Mouse (Mus musculus): ENCODE data around the gene Arf6. TPM values are rescaled to one million over a fixed set of nuclear protein-coding genes. Genes with fewer than 3 reads are reported as not detected.
A peak's percentile ranks its signal among the peaks of the same experiment; 100 is the strongest.
"Not testable (repeated sequence)": the region's sequence is repeated elsewhere in the genome, so short reads cannot be mapped to it uniquely, and the experiment has no call there.

The Arf6 gene
- polyA plus RNA-seq, 1 experiment from 2014 or later = 20.7 TPM

DNA sequence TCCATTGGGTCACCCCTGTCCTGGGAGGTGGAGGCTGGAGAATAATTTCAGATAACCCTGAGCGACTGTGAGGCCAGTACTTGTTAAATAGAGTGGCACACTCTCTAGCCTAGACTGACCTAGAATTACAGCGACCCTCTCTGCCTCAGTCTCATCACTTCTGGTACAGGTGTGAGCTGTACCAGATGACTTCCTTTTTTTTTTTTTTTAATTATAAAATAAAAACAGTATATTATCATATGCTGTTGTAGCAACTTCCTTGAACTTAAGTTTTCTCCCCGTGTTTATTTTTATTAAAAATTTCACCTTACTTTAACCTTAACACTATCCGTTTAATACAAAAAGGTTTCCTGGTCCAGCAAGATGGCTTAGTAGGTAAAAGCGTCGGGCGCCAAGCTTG, 1.0 kb upstream of the Arf6 start:
- Histone ChIP-seq H3K27ac (ENCODE audit: low read length) (peak overlapping the region; percentile 91), H3K9ac (ENCODE audit: low read depth, low read length) (peak overlapping the region; percentile 76), H3K4me3 (ENCODE audit: low read depth, low read length) (peak overlapping the region; percentile 99), H3K4me1 (ENCODE audit: control insufficient read depth, insufficient read depth, low read length) (peaks cover 21% of the 10 kb centered on the region), H3K27me3 (ENCODE audit: control insufficient read depth, insufficient read depth, low read depth, low read length) (no peaks in the 10 kb centered on the region), H3K9me3 (replicated peaks; ENCODE audit: control insufficient read depth, low read length, poor library complexity, severe bottlenecking) (no peaks in the 10 kb centered on the region), H3K4me2 (ENCODE audit: low read length) (peak overlapping the region; percentile 73), H3K36me3 (ENCODE audit: control insufficient read depth, insufficient read depth, low read length) (no peaks in the 10 kb centered on the region)
- 12% methylated on average over 7 of the region's 7 CpGs for WGBS
- no peak for ATAC-seq

DNA sequence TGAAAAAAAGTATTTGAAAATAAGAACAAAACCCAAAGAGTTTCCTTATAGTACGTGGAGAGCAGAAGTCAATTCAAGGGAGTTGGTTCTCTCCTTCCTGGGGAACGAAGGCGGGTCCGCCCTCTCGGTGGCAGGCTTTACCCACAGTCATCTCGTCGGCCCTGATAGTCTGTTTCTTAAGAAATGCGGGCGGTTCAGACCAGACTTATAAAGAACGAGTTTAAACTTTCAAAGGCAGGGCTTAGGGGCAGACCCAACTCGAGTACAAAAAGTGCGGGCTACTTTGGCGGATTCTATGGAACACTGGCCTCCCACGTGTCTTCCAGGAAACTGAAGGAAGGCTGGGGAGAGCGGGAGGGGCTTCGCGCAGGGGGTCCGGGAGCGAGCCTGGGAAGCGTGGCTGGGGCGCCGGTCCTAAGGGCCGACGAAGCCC, 513 bp upstream of the Arf6 start:
- Histone ChIP-seq H3K27ac (ENCODE audit: low read length) (peak overlapping the region; percentile 91), H3K9me3 (replicated peaks; ENCODE audit: control insufficient read depth, low read length, poor library complexity, severe bottlenecking) (no peaks in the 10 kb centered on the region), H3K4me1 (ENCODE audit: control insufficient read depth, insufficient read depth, low read length) (peaks cover 24% of the 10 kb centered on the region), H3K27me3 (ENCODE audit: control insufficient read depth, insufficient read depth, low read depth, low read length) (no peaks in the 10 kb centered on the region), H3K9ac (ENCODE audit: low read depth, low read length) (peak overlapping the region; percentile 76), H3K4me2 (ENCODE audit: low read length) (peak overlapping the region; percentile 73), H3K36me3 (ENCODE audit: control insufficient read depth, insufficient read depth, low read length) (no peaks in the 10 kb centered on the region), H3K4me3 (ENCODE audit: low read depth, low read length) (peak overlapping the region; percentile 99)
- WGBS = 1% methylated on average over 24 of the region's 24 CpGs
- ATAC-seq = peak; percentile 91

DNA sequence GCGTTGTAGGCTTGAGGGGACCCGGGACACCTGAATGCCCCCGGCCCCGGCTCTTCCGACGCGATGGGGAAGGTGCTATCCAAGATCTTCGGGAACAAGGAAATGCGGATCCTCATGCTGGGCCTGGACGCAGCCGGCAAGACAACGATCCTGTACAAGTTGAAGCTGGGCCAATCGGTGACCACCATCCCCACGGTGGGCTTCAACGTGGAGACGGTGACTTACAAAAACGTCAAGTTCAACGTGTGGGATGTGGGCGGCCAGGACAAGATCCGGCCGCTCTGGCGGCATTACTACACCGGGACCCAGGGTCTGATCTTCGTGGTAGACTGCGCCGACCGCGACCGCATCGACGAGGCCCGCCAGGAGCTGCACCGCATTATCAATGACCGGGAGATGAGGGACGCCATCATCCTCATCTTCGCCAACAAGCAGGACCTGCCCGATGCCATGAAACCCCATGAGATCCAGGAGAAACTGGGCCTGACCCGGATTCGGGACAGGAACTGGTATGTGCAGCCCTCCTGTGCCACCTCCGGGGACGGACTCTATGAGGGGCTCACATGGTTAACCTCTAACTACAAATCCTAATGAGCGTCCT, 881 bp downstream of the Arf6 start:
- WGBS = under 1% methylated on average over 42 of the region's 42 CpGs
- H3K4me3 ChIP-seq (ENCODE audit: low read depth, low read length) = peak overlapping the region; percentile 99

DNA sequence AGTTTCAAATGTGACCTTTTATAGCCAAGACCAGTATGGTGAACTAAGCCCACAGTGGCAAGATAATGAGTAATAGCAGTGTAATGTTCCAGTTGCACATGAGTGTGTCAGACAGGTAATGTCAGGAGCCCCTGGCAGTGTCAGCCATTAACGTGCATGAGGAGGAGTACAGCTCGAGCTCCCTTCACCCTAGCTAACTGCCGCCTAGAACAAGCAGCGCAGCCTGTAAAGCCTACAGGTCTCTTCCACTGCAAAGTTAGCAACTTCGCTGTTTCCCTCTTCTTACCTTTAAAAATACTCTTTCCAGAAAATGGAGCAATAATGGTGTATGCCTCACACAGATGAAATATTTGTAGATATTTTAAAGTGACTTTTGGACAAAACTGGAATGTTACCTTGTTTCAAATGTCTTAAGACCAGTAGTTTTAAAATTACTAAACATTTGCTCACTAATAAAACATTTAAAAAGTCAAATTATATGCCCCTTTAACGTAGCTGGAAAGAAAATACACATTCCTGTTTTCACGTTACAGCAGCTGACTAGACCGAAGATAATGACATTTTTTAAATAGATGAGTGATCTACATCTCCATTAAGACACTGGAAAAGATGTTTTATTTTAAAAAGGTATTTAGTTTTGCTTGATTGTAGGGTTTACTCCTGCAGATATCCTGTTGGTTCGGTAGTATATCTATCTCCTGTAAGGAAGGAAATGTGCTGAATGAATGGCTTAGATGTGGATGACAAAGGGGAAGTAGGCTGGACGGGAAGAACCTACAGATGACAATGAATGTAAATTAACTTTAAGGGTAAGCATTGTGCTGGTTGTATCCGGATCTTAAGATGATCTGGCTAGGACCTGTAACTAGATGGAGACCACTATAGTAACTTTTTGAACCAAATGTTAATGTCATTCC, 2.2 kb downstream of the Arf6 start:
- WGBS = 43% methylated on average over 11 of the region's 11 CpGs
- Histone ChIP-seq H3K9me3 (replicated peaks; ENCODE audit: control insufficient read depth, low read length, poor library complexity, severe bottlenecking) (no peaks in the 10 kb centered on the region), H3K27me3 (ENCODE audit: control insufficient read depth, insufficient read depth, low read depth, low read length) (no peaks in the 10 kb centered on the region), H3K4me3 (ENCODE audit: low read depth, low read length) (peak overlapping the region; percentile 99), H3K4me2 (ENCODE audit: low read length) (peak overlapping the region; percentile 91), H3K36me3 (ENCODE audit: control insufficient read depth, insufficient read depth, low read length) (no peaks in the 10 kb centered on the region), H3K4me1 (ENCODE audit: control insufficient read depth, insufficient read depth, low read length) (peaks cover 24% of the 10 kb centered on the region), H3K9ac (ENCODE audit: low read depth, low read length) (peak overlapping the region; percentile 98), H3K27ac (ENCODE audit: low read length) (no peak overlapping the region)
- no peak for ATAC-seq

More for the DNA sequence above, 881 bp downstream of the Arf6 start:
- Histone ChIP-seq H3K4me1 (ENCODE audit: control insufficient read depth, insufficient read depth, low read length) (peaks cover 24% of the 10 kb centered on the region), H3K9ac (ENCODE audit: low read depth, low read length) (peak overlapping the region; percentile 98), H3K27ac (ENCODE audit: low read length) (peak overlapping the region; percentile 91), H3K4me2 (ENCODE audit: low read length) (peak overlapping the region; percentile 91), H3K36me3 (ENCODE audit: control insufficient read depth, insufficient read depth, low read length) (no peaks in the 10 kb centered on the region), H3K9me3 (replicated peaks; ENCODE audit: control insufficient read depth, low read length, poor library complexity, severe bottlenecking) (no peaks in the 10 kb centered on the region), H3K27me3 (ENCODE audit: control insufficient read depth, insufficient read depth, low read depth, low read length) (no peaks in the 10 kb centered on the region)
- ATAC-seq = no peak; the same call in 1 of the 2 replicates

DNA sequence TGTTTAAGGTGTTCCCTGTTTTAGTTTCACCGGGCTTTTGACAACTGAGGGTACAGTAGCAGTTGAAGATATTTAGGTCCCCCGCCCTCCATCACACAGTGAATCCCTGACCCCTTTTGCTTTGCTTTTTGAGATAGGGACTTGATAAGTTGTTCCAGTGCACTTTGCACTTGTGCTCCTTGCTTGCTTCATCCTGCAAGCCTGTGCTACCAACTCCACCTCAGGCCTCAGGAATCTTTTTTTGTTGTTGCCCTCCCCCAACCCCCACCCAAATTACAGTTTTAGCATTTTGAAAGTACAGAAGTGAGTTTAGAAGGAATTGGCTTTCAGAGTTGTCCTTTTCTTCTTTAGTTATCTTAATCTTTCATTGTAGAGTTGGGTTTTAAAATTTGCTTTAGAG, 4.2 kb downstream of the Arf6 start:
- H3K36me3 ChIP-seq (ENCODE audit: control insufficient read depth, insufficient read depth, low read length) = no peaks in the 10 kb centered on the region
- no peak overlapping the region for H3K27ac ChIP-seq (ENCODE audit: low read length)
- 92% methylated on average over 2 of the region's 2 CpGs for WGBS
- H3K4me2 ChIP-seq (ENCODE audit: low read length) = no peak overlapping the region
- no peak overlapping the region for H3K4me3 ChIP-seq (ENCODE audit: low read depth, low read length)
- no peak for ATAC-seq
- no peaks in the 10 kb centered on the region for H3K9me3 ChIP-seq (replicated peaks; ENCODE audit: control insufficient read depth, low read length, poor library complexity, severe bottlenecking)
- H3K4me1 ChIP-seq (ENCODE audit: control insufficient read depth, insufficient read depth, low read length) = peaks cover 23% of the 10 kb centered on the region
- no peak overlapping the region for H3K9ac ChIP-seq (ENCODE audit: low read depth, low read length)
- no peaks in the 10 kb centered on the region for H3K27me3 ChIP-seq (ENCODE audit: control insufficient read depth, insufficient read depth, low read depth, low read length)

DNA sequence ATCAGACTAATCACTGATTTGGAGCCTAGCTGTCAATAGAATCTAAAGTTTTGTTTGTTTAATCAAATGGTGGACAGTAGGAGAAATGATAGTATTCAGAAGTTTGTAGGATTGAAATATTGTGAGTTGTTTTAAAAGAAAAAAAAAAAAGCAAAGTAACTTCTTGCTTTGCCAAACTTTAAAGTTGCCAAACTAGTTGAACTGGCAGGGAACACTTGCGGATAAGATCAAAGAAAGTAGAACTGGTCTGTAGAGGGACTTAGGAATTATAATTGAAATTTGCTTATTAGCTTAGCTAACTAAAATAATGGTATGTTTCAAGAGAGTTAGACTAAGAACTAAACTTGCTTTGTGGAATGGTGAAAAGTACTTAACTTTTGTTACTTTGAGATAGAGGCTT, 5.2 kb downstream of the Arf6 start:
- 95% methylated on average over 1 of the region's 1 CpGs for WGBS
- H3K27me3 ChIP-seq (ENCODE audit: control insufficient read depth, insufficient read depth, low read depth, low read length) = no peaks in the 10 kb centered on the region
- no peak overlapping the region for H3K4me3 ChIP-seq (ENCODE audit: low read depth, low read length)
- H3K27ac ChIP-seq (ENCODE audit: low read length) = no peak overlapping the region
- peaks cover 22% of the 10 kb centered on the region for H3K4me1 ChIP-seq (ENCODE audit: control insufficient read depth, insufficient read depth, low read length)
- H3K9ac ChIP-seq (ENCODE audit: low read depth, low read length) = no peak overlapping the region
- H3K36me3 ChIP-seq (ENCODE audit: control insufficient read depth, insufficient read depth, low read length) = no peaks in the 10 kb centered on the region
- no peak for ATAC-seq
- H3K9me3 ChIP-seq (replicated peaks; ENCODE audit: control insufficient read depth, low read length, poor library complexity, severe bottlenecking) = no peaks in the 10 kb centered on the region
- no peak overlapping the region for H3K4me2 ChIP-seq (ENCODE audit: low read length)

DNA sequence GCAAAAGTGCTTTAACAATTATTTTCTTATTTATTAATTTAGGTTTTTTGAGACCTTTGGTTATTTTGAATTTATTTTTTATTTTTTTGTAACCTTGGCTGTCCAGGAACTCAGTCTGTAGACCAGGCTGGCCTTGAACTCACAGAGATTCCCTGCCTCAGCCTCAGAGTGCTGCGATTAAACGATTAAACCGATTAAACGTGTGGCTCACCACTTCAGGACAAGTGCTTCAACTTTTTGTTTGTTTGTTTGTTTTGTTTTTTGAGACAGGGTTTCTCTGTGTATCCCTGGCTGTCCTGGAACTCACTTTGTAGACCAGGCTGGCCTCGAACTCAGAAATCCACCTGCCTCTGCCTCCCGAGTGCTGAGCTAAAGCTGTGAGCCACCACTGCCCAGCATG, 5.7 kb downstream of the Arf6 start:
- H3K9me3 ChIP-seq (replicated peaks; ENCODE audit: control insufficient read depth, low read length, poor library complexity, severe bottlenecking); H3K27me3 ChIP-seq (ENCODE audit: control insufficient read depth, insufficient read depth, low read depth, low read length); H3K4me3 ChIP-seq (ENCODE audit: low read depth, low read length); H3K36me3 ChIP-seq (ENCODE audit: control insufficient read depth, insufficient read depth, low read length); H3K9ac ChIP-seq (ENCODE audit: low read depth, low read length); H3K27ac ChIP-seq (ENCODE audit: low read length); ATAC-seq; H3K4me2 ChIP-seq (ENCODE audit: low read length): not testable (repeated sequence)
- H3K4me1 ChIP-seq (ENCODE audit: control insufficient read depth, insufficient read depth, low read length) = peaks cover 22% of the 10 kb centered on the region
- WGBS = 93% methylated on average over 6 of the region's 6 CpGs

DNA sequence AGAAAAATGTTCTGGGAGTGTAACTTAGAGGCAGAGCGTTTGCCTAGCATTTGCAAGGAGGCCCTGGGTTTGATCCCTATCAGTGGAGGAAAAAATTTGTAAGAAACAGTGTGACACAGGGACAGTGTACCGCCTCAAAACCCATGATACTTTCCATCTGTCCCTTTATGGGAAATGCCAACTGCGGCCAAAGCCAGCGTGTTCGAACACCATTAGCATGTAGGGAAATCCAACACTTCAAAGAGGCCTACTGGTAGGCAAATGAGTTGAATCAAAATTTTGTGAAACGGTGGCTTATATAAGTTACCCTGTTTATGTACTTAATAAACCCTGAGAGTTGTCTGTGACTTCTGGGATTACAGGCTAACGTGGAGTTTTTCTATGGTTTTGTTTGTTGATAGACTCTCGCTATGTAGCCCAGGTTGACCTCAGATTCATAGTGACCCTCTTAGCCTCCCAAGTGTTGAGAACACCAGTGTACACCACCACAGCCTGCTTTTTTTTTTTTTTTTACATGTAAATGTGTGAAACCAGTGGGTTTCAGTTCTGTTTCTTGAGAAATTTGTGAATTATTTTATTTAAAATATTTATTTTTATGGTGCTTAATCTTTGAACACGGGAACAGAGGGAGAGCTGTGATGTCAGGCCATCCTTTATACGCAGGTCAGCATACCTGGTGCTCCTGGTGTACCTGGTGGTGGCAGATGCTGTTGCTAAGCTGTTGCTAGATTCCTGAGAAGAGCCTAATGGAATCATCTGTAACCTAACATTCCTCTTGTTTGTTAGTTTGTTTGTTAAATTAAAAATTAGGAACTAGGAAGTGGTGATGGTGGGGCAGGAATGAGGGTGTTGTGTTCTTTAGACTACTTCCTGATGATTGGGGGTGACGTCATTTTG, 6.9 kb downstream of the Arf6 start:
- Histone ChIP-seq H3K27ac (ENCODE audit: low read length) (no peak overlapping the region), H3K27me3 (ENCODE audit: control insufficient read depth, insufficient read depth, low read depth, low read length) (no peaks in the 10 kb centered on the region), H3K4me3 (ENCODE audit: low read depth, low read length) (no peak overlapping the region), H3K36me3 (ENCODE audit: control insufficient read depth, insufficient read depth, low read length) (no peaks in the 10 kb centered on the region), H3K4me1 (ENCODE audit: control insufficient read depth, insufficient read depth, low read length) (peaks cover 14% of the 10 kb centered on the region), H3K9me3 (replicated peaks; ENCODE audit: control insufficient read depth, low read length, poor library complexity, severe bottlenecking) (no peaks in the 10 kb centered on the region), H3K9ac (ENCODE audit: low read depth, low read length) (no peak overlapping the region), H3K4me2 (ENCODE audit: low read length) (no peak overlapping the region)
- 94% methylated on average over 11 of the region's 11 CpGs for WGBS
- ATAC-seq = no peak
